Mouse (Mus musculus) heart, embryonic 11.5 days (tissue): ENCODE measurements at regions not wholly inside any gene's neighbourhood (a gene's known extent, or its start where the extent isn't known, plus 50 kb on each side); places are given as distances from the start of the nearest gene placed in this dataset.

Source experiments
- ATAC-seq: fragments of 200-750 bp; cut with Nextera tagmentation; replicated peaks from 2 replicates; pipeline ENCODE4 v1.8.0; 2017; ENCODE audit warnings: moderate library complexity; ENCODE audit not compliant: insufficient number of reproducible peaks, low FRiP score, low TSS enrichment
- H3K27ac ChIP-seq: fragments of 300-500 bp; sonication (generic); 2 replicates; pipeline ENCODE4 v1.5.1; 2014; ENCODE audit warnings: mild to moderate bottlenecking, low read depth, low read length
- H3K27me3 ChIP-seq: fragments of 300-500 bp; sonication (generic); 2 replicates; pipeline ENCODE4 v1.6.1; 2014; ENCODE audit warnings: mild to moderate bottlenecking, low read length, mixed read lengths; ENCODE audit not compliant: control insufficient read depth, insufficient read depth
- H3K36me3 ChIP-seq: fragments of 300-500 bp; sonication (generic); 2 replicates; pipeline ENCODE4 v1.6.1; 2014; ENCODE audit warnings: mild to moderate bottlenecking, low read length, moderate library complexity, mixed read lengths; ENCODE audit not compliant: control insufficient read depth, insufficient read depth
- H3K4me1 ChIP-seq: fragments of 300-500 bp; sonication (generic); 2 replicates; pipeline ENCODE4 v1.6.1; 2014; ENCODE audit warnings: low read length; ENCODE audit not compliant: control insufficient read depth, insufficient read depth
- H3K4me2 ChIP-seq: fragments of 300-500 bp; sonication (generic); 2 replicates; pipeline ENCODE4 v1.6.1; 2014; ENCODE audit warnings: mild to moderate bottlenecking, moderate library complexity
- H3K4me3 ChIP-seq: fragments of 300-500 bp; sonication (generic); 2 replicates; pipeline ENCODE4 v1.5.1; 2014; ENCODE audit warnings: low read depth, low read length
- H3K9ac ChIP-seq: fragments of 300-500 bp; sonication (generic); 2 replicates; pipeline ENCODE4 v1.6.1; 2014; ENCODE audit warnings: mild to moderate bottlenecking, low read depth, low read length, moderate library complexity
- H3K9me3 ChIP-seq: fragments of 300-500 bp; sonication (generic); replicated peaks from 2 replicates; pipeline ENCODE4 v1.6.1; 2016; ENCODE audit warnings: low read length; ENCODE audit not compliant: control insufficient read depth
- WGBS: fragments of 180-500 bp; shearing (Covaris S2); extraction: QIAGEN DNeasy Blood & Tissue Kit; methylation state at CpG from one replicate; pipeline ENCODE4 v1.1.7; 2014; ENCODE audit not compliant: insufficient replicate concordance; 5-methylcytosine and 5-hydroxymethylcytosine counted together

- Histone ChIP-seq H3K9me3 (no peaks in the 10 kb centered on the region), H3K27ac (no peak overlapping the region), H3K4me1 (no peaks in the 10 kb centered on the region), H3K9ac (no peak overlapping the region), H3K4me3 (no peak overlapping the region), H3K36me3 (no peaks in the 10 kb centered on the region), H3K4me2 (no peak overlapping the region), H3K27me3 (no peaks in the 10 kb centered on the region)
- 81% methylated on average over 3 of the region's 3 CpGs for WGBS
- no peak for ATAC-seq
These were observed 322.4 kb downstream of the Rnd3 start for GRCm38 (mm10) chr2:50826537-50826936.

DNA sequence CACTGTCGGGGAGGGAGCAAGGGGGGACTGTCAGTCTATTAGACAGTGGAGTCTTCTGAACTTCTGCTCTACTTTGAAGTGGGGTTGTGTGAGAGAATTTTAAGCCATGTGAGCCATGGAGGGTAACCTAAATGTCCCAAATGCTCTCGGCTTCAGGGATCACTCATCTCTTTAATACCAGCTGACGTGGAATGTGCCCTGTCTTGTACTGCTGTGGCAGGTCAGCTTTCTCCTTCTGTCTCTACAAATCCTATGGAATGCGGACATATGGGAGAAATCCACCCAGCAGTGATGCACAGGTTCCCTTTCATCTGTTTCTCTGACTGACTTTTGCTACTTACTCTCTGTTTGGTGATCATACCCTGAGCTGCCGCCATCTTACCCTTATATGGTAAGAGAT, 323.3 kb downstream of the Rnd3 start:
- Histone ChIP-seq H3K36me3 (no peaks in the 10 kb centered on the region), H3K9ac (no peak overlapping the region), H3K27ac (no peak overlapping the region), H3K4me2 (no peak overlapping the region), H3K4me1 (no peaks in the 10 kb centered on the region), H3K9me3 (no peaks in the 10 kb centered on the region), H3K27me3 (no peaks in the 10 kb centered on the region), H3K4me3 (no peak overlapping the region)
- ATAC-seq: no peak
- 80% methylated on average over 5 of the region's 5 CpGs for WGBS

DNA sequence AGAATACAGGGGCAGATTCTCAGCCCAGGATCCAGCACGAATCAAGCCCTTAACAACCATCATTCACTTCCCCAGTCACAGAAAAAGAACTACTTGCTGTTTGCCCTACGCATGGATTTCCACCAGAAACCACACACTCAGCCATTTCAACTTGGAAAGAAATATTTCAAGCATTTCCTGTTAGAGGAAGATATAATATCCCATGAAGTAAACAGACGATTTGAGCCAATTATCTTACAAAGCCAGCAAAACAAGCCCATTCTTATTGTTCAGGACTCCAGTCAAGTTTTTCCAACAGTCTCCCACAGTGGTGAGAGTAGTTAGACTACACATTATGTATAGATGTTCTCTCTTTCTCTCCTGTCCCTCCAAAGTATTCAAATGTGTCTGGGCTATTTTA, 324.1 kb downstream of the Rnd3 start:
- WGBS: 33% methylated on average over 3 of the region's 3 CpGs
- no peak overlapping the region for H3K27ac ChIP-seq
- no peak overlapping the region for H3K4me2 ChIP-seq
- H3K4me1 ChIP-seq: no peaks in the 10 kb centered on the region
- H3K4me3 ChIP-seq: no peak overlapping the region
- H3K36me3 ChIP-seq: no peaks in the 10 kb centered on the region
- no peaks in the 10 kb centered on the region for H3K9me3 ChIP-seq
- H3K9ac ChIP-seq: no peak overlapping the region
- ATAC-seq: no peak
- no peaks in the 10 kb centered on the region for H3K27me3 ChIP-seq

DNA sequence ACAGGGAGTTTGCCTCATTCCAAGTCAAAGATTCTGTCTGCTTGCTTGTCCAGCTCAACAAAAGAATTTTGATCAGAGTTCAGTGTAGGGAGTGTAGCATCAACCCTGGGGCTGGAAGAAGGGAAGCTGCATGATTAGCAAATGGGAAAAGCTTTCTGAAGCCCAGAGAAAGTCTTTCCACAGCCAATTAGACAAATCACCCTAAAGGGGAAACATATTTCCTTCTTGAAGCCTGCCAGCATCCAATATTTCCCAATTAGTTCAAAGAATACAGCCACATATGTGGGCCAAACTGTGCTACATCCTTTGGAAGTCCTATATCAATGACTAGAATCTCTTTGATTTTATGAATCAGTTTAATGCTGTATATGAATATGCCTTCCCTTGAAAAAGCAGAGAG, 326.2 kb downstream of the Rnd3 start:
- no peak for ATAC-seq
- Histone ChIP-seq H3K9me3 (no peaks in the 10 kb centered on the region), H3K4me2 (no peak overlapping the region), H3K4me1 (no peaks in the 10 kb centered on the region), H3K4me3 (no peak overlapping the region), H3K27me3 (no peaks in the 10 kb centered on the region), H3K36me3 (no peaks in the 10 kb centered on the region), H3K9ac (no peak overlapping the region), H3K27ac (no peak overlapping the region)

DNA sequence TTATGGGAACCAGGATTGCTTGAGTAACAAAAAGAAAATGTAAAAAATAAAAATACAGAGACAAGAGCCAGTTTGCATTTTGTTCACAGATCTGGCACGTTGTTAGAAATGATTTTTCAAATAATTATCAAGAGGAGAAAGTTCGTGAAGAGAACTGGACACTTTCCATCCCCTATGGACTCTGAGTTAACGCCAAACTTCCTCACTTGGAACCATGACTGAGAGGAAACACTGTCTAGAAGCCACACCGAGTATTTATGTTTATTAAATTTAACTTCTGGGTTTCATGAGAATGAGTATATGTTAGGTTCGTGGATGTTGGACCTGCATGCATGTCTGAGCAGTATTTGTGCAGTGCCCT, 329.6 kb downstream of the Rnd3 start:
- no peak overlapping the region for H3K27ac ChIP-seq
- no peak overlapping the region for H3K4me3 ChIP-seq
- H3K9ac ChIP-seq: no peak overlapping the region
- 0 out of 2 replicates have a peak, but pooled peaks cover 2% of the 10 kb centered on the region for H3K4me1 ChIP-seq
- H3K36me3 ChIP-seq: no peaks in the 10 kb centered on the region
- H3K4me2 ChIP-seq: no peak overlapping the region
- ATAC-seq: no peak
- 86% methylated on average over 5 of the region's 5 CpGs for WGBS
- no peaks in the 10 kb centered on the region for H3K9me3 ChIP-seq
- H3K27me3 ChIP-seq: no peaks in the 10 kb centered on the region

- Histone ChIP-seq H3K4me1 (0 out of 2 replicates have a peak, but pooled peaks cover 2% of the 10 kb centered on the region), H3K27me3 (no peaks in the 10 kb centered on the region), H3K4me3 (no peak overlapping the region), H3K4me2 (no peak overlapping the region), H3K9ac (no peak overlapping the region), H3K27ac (no peak overlapping the region), H3K36me3 (no peaks in the 10 kb centered on the region), H3K9me3 (no peaks in the 10 kb centered on the region)
- 73% methylated on average over 7 of the region's 7 CpGs for WGBS
- no peak for ATAC-seq
These were observed 330.2 kb downstream of the Rnd3 start for GRCm38 (mm10) chr2:50818557-50819304.

DNA sequence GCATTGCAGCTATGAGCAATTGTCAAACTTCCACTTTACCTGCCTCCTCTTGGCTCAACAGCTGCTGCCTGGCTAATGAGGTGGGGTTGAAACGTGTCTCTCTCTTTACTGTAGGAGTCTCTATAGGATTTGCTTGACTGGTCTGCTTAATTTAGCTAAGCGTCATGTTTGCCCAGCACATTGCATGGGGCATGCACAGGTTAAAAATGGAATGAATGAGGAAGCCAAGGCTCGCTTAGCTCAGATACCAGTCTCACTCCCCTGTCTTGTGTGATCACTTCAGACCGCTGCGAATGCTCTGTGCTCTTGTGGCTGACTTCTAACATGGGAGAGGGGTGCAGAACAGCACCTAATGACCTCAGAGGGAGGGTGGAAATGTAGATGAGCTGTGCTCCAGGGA, 332.5 kb downstream of the Rnd3 start:
- no peak for ATAC-seq
- peaks cover 6% of the 10 kb centered on the region for H3K4me1 ChIP-seq
- H3K9me3 ChIP-seq: no peaks in the 10 kb centered on the region
- WGBS: 65% methylated on average over 5 of the region's 5 CpGs
- H3K36me3 ChIP-seq: no peaks in the 10 kb centered on the region
- no peaks in the 10 kb centered on the region for H3K27me3 ChIP-seq
- no peak overlapping the region for H3K4me3 ChIP-seq
- no peak overlapping the region for H3K9ac ChIP-seq
- no peak overlapping the region for H3K4me2 ChIP-seq
- H3K27ac ChIP-seq: no peak overlapping the region

DNA sequence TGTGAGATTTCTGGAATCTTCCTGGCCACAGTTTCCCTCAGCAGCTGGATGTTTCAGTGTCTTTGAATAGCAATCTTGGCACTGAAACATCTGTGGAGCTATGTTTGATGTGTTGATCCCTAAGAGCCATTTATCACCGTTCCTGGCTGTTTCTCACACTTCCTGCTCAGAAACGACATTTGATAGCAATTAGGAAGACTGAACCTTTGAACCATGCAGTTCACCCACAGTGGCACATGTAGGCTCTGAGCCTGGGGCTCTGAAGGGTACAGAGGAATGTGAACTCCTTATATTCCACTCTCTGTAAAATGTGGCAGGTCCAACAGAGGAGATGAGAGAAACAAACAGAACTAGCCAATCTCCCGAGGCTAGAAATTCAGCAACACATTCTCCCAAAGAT, 333.4 kb downstream of the Rnd3 start:
- Histone ChIP-seq H3K9ac (no peak overlapping the region), H3K27me3 (no peaks in the 10 kb centered on the region), H3K4me1 (peaks cover 9% of the 10 kb centered on the region), H3K4me3 (no peak overlapping the region), H3K4me2 (no peak overlapping the region), H3K9me3 (no peaks in the 10 kb centered on the region), H3K27ac (no peak overlapping the region), H3K36me3 (no peaks in the 10 kb centered on the region)
- WGBS: 30% methylated on average over 3 of the region's 3 CpGs
- ATAC-seq: no peak
